Mouse (Mus musculus) adrenal gland, adult 18-20 months (tissue): ENCODE measurements around the gene Eps8. TPM values are rescaled to one million over a fixed set of nuclear protein-coding genes. Genes with fewer than 3 reads are reported as not detected.

Source experiments
- DNase-seq, 2 experiments: peaks; one replicate each; pipeline ENCODE4 v3.0.0; 2021 to 2022; ENCODE audit warnings: low spot score in 2 of 2
- total RNA-seq, 2 experiments: library from RNA; stranded (reverse); gene quantifications; 1 replicate in 1 of 2; 2 replicates in 1 of 2; pipeline ENCODE4 v1.2.3; 2021

Gene Eps8
- total RNA-seq, 2 experiments from 2014 or later: 19.5 to 20.9 TPM

GRCm38 (mm10) chr6:137667665-137668064 is 13.0 kb upstream of the Eps8 start:
- DNase-seq: no peak

DNA sequence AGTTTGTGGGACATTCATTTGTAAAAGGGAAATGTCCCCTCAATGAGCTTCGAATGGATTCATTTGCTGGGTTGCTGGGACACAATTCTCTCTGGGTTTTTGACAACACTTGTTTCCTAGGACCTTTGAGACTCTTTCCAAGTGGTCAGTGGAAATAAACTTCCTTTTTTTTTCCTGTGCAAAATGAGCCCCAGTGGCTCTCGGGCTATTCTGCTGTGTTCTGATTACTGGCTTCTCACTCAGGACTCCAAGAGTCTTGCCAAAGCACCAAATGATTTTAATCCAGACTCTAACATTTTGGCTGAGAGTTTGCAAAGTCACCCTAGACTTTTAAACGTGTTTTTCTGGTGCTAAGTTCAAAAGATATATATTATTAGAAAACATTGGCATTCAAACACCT is 10.3 kb upstream of the Eps8 start:
- DNase-seq: no peak

- no peak for DNase-seq
Observed at GRCm38 (mm10) chr6:137661583-137662365, 7.1 kb upstream of the Eps8 start.

DNA sequence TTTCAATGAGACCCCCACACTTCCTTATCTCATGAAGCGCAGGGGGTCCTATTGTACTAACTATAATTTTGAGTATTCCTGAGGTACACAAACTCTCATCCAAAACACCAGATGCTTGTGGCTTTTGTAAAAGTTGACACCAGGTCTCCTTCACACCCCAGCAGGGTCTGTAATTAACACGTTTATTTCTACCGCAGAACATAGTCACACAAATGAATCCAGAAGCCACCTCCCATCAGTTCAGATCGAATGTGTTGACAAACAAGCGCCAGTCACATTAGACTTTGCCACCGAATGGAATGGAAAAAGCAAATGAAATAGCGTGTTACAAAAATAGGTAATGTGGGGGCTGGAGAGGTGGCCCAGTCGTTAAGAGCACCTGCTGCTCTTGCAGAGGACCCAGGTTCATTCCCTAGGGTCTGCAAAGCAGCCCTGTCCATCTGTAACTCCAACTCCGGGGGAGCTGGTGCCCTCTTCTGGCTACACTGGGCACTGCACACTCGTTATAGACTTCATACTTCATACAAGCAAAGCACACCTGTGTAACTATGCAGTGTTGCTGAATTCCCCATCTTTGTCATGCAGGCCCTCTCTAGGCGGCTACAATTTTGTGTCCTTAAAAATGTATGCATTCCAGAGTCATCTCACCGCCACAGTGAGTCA is 3.9 kb upstream of the Eps8 start:
- DNase-seq: no peak

DNA sequence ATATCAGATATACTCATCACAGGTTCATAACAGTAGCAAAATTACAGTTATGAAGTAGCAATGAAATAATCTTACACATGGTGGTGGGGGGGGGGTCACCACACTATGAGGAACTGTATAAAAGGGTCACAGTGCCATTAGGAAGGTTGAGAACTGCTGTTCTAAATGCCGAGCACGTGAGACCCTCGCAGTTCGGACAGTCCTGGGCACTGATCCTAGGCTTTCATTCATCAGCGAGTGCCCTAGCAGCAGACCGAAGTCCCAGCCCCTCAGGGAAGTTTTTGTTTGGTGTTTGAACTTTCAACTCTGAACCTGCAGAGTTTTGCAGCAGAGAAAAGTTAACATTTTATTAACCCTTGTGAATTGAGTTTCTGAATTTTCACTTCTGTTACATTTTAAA is 2.5 kb upstream of the Eps8 start:
- DNase-seq: no peak

DNA sequence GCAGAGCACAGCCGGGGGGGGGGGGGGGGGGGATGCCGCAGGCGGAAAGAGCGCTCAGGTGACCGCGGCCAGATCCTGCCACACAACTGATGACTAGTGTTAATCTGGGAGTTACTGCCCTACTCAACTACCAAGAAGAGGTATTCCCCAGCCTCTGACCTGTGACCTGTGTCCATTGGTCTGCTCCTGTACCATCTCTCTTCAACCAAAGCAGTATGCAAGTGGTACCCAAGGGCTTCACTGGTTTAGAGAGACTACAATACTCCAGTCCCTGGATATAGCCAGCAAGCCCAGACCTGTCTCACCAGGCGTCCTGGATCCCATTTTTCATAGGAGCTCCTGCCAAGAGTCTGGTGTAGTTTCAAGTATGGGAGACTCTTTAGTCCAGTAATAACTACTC is 5.1 kb downstream of the Eps8 start:
- DNase-seq: no peak

DNA sequence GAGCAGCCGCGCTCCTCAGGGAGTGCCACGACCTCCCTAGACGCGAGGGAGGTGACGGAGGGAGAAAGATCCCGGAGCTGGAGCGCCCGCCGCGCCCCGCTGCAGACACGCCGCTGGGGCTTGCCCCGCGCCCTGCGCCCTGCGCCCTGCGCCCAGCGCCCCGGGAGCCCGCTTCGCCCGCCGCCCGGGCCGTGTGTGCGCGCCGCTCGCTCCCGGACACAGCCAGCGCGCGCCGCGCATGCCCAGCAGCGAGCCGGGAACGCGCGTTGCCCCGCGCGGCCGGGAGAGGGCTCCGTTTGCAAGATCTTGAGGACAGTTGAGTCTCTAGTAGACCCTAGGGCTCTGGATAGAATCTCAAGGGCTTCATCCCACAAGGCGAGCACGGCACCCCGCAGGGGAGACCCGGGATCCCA is 5.6 kb downstream of the Eps8 start:
- peak; percentile 79 to 82 for DNase-seq

GRCm38 (mm10) chr6:137648110-137649067 is 6.3 kb downstream of the Eps8 start:
- peak; percentile 33 to 37 for DNase-seq

DNA sequence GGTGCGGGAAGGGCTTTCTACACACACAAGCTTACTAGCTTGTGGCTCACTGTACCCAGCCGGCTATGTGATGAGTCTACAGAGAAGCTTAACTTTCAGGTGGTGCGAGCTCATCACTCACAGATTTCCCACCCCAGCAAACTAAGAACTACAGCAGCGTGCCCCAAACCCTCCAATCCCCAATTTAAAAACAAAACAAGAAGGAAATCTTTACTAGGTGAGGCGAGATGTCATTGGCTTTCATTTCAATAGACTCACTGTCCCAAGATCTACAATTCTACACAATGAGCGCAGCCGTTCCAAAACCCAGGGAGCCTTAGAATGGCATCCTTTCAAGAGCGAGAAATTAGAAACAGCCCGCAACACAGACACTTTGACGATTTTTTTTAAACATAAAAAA is 7.0 kb downstream of the Eps8 start:
- no peak for DNase-seq

DNA sequence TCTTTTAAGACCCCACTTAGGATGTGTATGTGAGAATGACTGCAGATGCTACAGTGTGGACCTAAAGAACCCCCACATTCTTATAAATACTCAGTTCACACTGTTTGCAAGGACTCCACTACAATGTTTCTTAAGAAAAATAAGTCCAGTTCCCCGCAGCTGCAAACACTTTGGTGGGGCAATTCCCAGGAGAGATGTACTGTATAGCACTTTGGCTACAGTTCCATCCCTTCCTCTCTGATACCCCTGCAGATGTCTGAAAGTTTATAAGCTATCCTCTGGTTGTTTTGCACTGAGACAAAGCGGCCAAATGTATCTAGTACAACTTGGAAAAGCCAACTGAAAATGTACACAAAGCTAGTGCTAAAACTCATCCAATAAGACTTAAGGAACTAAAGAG is 8.0 kb downstream of the Eps8 start:
- DNase-seq: no peak

- DNase-seq: no peak
Observed at GRCm38 (mm10) chr6:137644893-137645292, 9.8 kb downstream of the Eps8 start.

- no peak for DNase-seq
Observed at GRCm38 (mm10) chr6:137643814-137644213, 10.9 kb downstream of the Eps8 start.

- DNase-seq: no peak
Observed at GRCm38 (mm10) chr6:137641642-137642041, 13.0 kb downstream of the Eps8 start.

- no peak for DNase-seq
Observed at GRCm38 (mm10) chr6:137638834-137639567, 15.7 kb downstream of the Eps8 start.

GRCm38 (mm10) chr6:137637443-137637842 is 17.2 kb downstream of the Eps8 start:
- no peak for DNase-seq

DNA sequence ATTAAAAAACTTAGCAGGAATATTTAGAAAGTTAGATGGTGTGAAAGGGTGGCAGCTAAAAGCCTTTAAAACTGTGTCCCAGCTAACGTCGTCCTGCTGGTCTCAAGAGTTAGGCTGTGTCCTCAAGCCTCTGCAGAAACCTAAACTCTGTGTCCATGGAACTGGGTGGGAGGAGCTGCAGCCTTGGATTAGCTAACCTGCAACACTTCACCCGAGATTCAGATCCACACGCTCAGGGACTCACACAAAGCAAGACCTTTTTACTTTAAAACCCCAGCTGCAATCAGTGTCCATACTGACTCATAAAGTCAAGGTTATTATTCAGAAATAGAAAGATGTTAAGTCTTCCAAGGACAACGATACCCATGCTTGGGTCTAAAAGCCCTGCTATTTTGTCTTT is 18.5 kb downstream of the Eps8 start:
- DNase-seq: peak in 1 of 2 experiments; percentile 28

GRCm38 (mm10) chr6:137633626-137634025 is 21.1 kb downstream of the Eps8 start:
- DNase-seq: no peak

- no peak for DNase-seq
Observed at GRCm38 (mm10) chr6:137633121-137633520, 21.6 kb downstream of the Eps8 start.

DNA sequence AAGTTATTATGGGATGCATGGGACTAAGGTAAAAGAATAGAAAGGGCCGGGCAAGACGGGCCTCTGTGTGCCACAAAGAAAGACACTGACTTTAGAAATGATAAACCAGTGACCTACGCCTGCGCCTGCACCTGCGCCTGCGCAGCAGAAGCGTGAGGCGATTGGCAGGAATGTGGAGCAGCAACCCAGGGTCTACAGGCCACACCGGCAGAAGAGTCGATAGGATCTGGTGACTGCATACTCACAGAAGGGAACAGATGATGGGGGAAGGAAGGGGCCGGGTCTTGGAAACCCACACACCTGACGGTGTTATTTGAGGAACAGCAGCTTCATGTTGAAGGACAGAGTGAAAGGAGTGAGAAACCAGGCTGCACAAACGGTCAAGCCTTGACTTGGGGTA is 24.3 kb downstream of the Eps8 start:
- no peak for DNase-seq

GRCm38 (mm10) chr6:137629603-137630231 is 25.0 kb downstream of the Eps8 start:
- no peak for DNase-seq
